Mouse (Mus musculus): ENCODE results near the gene Lclat1. TPM values are rescaled to one million over a fixed set of nuclear protein-coding genes. Genes with fewer than 3 reads are reported as not detected.

Gene Lclat1
- polyA plus RNA-seq, 1 experiment from 2014 or later, result 23.8 TPM

DNA sequence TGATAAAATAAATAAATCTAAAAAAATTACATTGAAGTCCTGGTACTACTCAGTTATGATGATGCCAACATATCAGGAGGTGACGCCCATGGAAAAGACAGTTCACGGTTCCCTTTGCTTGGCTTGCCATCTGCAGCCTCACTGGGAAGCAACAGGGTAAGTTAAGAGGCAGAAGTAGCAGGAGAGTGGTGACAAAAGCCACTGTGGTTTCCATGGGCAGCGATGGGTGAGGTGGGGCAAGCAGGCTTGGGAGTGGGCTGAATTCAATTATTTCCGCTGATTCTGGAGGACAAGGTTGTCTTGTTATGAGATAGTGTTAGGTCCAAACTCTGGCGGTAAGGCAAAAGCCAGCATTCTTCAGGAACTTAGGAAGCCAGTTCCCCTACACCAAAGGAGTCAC is 7.4 kb upstream of the Lclat1 start:
- no peaks in the 10 kb centered on the region for H3K27me3 ChIP-seq (ENCODE audit: control insufficient read depth, insufficient read depth, low read length)
- H3K36me3 ChIP-seq (ENCODE audit: control insufficient read depth, insufficient read depth, low read length), result no peaks in the 10 kb centered on the region
- 93% methylated on average over 5 of the region's 5 CpGs for WGBS
- no peak for ATAC-seq (ENCODE audit: low read depth)
- H3K9ac ChIP-seq (replicated peaks; ENCODE audit: low read depth, low read length), result no peak overlapping the region
- no peak overlapping the region for H3K4me2 ChIP-seq (ENCODE audit: low read depth, low read length)
- no peaks in the 10 kb centered on the region for H3K4me1 ChIP-seq (ENCODE audit: control insufficient read depth, insufficient read depth, low read length)
- no peak overlapping the region for H3K4me3 ChIP-seq (ENCODE audit: low read depth, low read length)
- no peak overlapping the region for H3K27ac ChIP-seq (ENCODE audit: low read depth, low read length)
- no peaks in the 10 kb centered on the region for H3K9me3 ChIP-seq (ENCODE audit: control insufficient read depth, low read length)

- no peaks in the 10 kb centered on the region for H3K27me3 ChIP-seq (ENCODE audit: control insufficient read depth, insufficient read depth, low read length)
- H3K4me3 ChIP-seq (ENCODE audit: low read depth, low read length), result no peak overlapping the region
- H3K9me3 ChIP-seq (ENCODE audit: control insufficient read depth, low read length), result no peaks in the 10 kb centered on the region
- no peaks in the 10 kb centered on the region for H3K36me3 ChIP-seq (ENCODE audit: control insufficient read depth, insufficient read depth, low read length)
- no peak overlapping the region for H3K27ac ChIP-seq (ENCODE audit: low read depth, low read length)
- 80% methylated on average over 4 of the region's 4 CpGs for WGBS
- H3K9ac ChIP-seq (replicated peaks; ENCODE audit: low read depth, low read length), result no peak overlapping the region
- H3K4me2 ChIP-seq (ENCODE audit: low read depth, low read length), result no peak overlapping the region
- no peak for ATAC-seq (ENCODE audit: low read depth)
- no peaks in the 10 kb centered on the region for H3K4me1 ChIP-seq (ENCODE audit: control insufficient read depth, insufficient read depth, low read length)
These were observed 5.2 kb upstream of the Lclat1 start for GRCm38 (mm10) chr17:73102538-73102937.

GRCm38 (mm10) chr17:73108170-73108887 is 544 bp downstream of the Lclat1 start:
- Histone ChIP-seq H3K4me3 (ENCODE audit: low read depth, low read length) (peak overlapping the region; percentile 80), H3K27me3 (ENCODE audit: control insufficient read depth, insufficient read depth, low read length) (no peaks in the 10 kb centered on the region), H3K4me1 (ENCODE audit: control insufficient read depth, insufficient read depth, low read length) (no peaks in the 10 kb centered on the region), H3K9ac (replicated peaks; ENCODE audit: low read depth, low read length) (peak overlapping the region; percentile 89), H3K36me3 (ENCODE audit: control insufficient read depth, insufficient read depth, low read length) (no peaks in the 10 kb centered on the region), H3K9me3 (ENCODE audit: control insufficient read depth, low read length) (no peaks in the 10 kb centered on the region), H3K4me2 (ENCODE audit: low read depth, low read length) (peak overlapping the region; percentile 77), H3K27ac (ENCODE audit: low read depth, low read length) (peak overlapping the region; percentile 41)
- 7% methylated on average over 35 of the region's 35 CpGs for WGBS
- ATAC-seq (ENCODE audit: low read depth), result peak; percentile 72

DNA sequence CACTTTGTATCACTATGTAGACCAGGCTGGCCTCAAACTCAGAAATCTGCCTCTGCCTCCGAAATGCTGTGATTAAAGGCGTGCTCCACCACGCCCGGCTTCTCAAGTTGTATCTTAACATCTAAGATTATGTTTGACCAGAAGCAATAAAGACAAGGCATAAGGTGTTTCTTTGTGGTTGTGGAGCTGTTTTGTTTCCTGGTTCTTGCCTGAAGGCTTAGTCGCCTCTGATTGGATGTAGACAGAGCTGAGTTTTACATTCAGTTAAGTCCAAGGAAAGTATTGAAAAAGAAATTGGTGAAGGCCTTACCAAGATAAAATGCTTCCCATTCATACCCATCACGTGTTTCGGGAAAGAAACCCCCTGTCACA is 1.1 kb downstream of the Lclat1 start:
- WGBS, result 83% methylated on average over 7 of the region's 7 CpGs
- H3K9ac ChIP-seq (replicated peaks; ENCODE audit: low read depth, low read length), result no peak overlapping the region
- no peaks in the 10 kb centered on the region for H3K9me3 ChIP-seq (ENCODE audit: control insufficient read depth, low read length)
- peak overlapping the region; percentile 80 for H3K4me3 ChIP-seq (ENCODE audit: low read depth, low read length)
- H3K27me3 ChIP-seq (ENCODE audit: control insufficient read depth, insufficient read depth, low read length), result no peaks in the 10 kb centered on the region
- H3K36me3 ChIP-seq (ENCODE audit: control insufficient read depth, insufficient read depth, low read length), result no peaks in the 10 kb centered on the region
- H3K27ac ChIP-seq (ENCODE audit: low read depth, low read length), result no peak overlapping the region
- no peaks in the 10 kb centered on the region for H3K4me1 ChIP-seq (ENCODE audit: control insufficient read depth, insufficient read depth, low read length)
- ATAC-seq (ENCODE audit: low read depth), result no peak
- peak overlapping the region; percentile 77 for H3K4me2 ChIP-seq (ENCODE audit: low read depth, low read length)

GRCm38 (mm10) chr17:73112128-73112527 is 4.3 kb downstream of the Lclat1 start:
- 75% methylated on average over 7 of the region's 7 CpGs for WGBS
- ATAC-seq (ENCODE audit: low read depth), result no peak

DNA sequence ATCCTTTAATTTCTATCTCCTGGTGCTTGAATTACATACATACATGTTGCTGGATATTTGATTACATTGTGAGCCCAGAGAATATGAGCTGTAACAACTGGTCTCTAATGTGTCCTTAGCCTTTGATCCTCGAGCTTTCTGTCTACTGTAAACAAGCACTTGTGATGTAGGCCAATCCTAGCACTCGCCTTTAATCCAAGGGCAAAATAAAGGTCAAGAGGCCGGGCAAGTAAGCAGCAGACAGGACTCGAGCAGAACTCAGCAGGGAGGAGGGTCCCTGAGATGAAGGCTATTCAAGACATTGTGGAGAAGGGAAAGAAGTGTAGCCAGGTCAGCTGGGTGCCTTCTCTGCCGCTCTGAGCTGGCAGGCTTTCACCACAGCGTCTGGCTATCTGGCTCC is 4.8 kb downstream of the Lclat1 start:
- H3K4me2 ChIP-seq (ENCODE audit: low read depth, low read length), result no peak overlapping the region
- H3K27ac ChIP-seq (ENCODE audit: low read depth, low read length), result no peak overlapping the region
- WGBS, result 20% methylated on average over 6 of the region's 6 CpGs
- H3K9me3 ChIP-seq (ENCODE audit: control insufficient read depth, low read length), result no peaks in the 10 kb centered on the region
- no peak for ATAC-seq (ENCODE audit: low read depth)
- H3K4me3 ChIP-seq (ENCODE audit: low read depth, low read length), result no peak overlapping the region
- no peaks in the 10 kb centered on the region for H3K4me1 ChIP-seq (ENCODE audit: control insufficient read depth, insufficient read depth, low read length)
- H3K36me3 ChIP-seq (ENCODE audit: control insufficient read depth, insufficient read depth, low read length), result no peaks in the 10 kb centered on the region
- no peak overlapping the region for H3K9ac ChIP-seq (replicated peaks; ENCODE audit: low read depth, low read length)
- H3K27me3 ChIP-seq (ENCODE audit: control insufficient read depth, insufficient read depth, low read length), result no peaks in the 10 kb centered on the region

More at GRCm38 (mm10) chr17:73112128-73112527, 4.3 kb downstream of the Lclat1 start:
- H3K27ac ChIP-seq (ENCODE audit: low read depth, low read length), result no peak overlapping the region
- no peak overlapping the region for H3K4me2 ChIP-seq (ENCODE audit: low read depth, low read length)
- no peaks in the 10 kb centered on the region for H3K27me3 ChIP-seq (ENCODE audit: control insufficient read depth, insufficient read depth, low read length)
- H3K9ac ChIP-seq (replicated peaks; ENCODE audit: low read depth, low read length), result no peak overlapping the region
- H3K36me3 ChIP-seq (ENCODE audit: control insufficient read depth, insufficient read depth, low read length), result no peaks in the 10 kb centered on the region
- H3K4me1 ChIP-seq (ENCODE audit: control insufficient read depth, insufficient read depth, low read length), result no peaks in the 10 kb centered on the region
- H3K4me3 ChIP-seq (ENCODE audit: low read depth, low read length), result no peak overlapping the region
- H3K9me3 ChIP-seq (ENCODE audit: control insufficient read depth, low read length), result no peaks in the 10 kb centered on the region

- ATAC-seq (ENCODE audit: low read depth), result no peak
- H3K4me1 ChIP-seq (ENCODE audit: control insufficient read depth, insufficient read depth, low read length), result no peaks in the 10 kb centered on the region
- H3K4me2 ChIP-seq (ENCODE audit: low read depth, low read length), result no peak overlapping the region
- no peak overlapping the region for H3K27ac ChIP-seq (ENCODE audit: low read depth, low read length)
- no peak overlapping the region for H3K4me3 ChIP-seq (ENCODE audit: low read depth, low read length)
- no peak overlapping the region for H3K9ac ChIP-seq (replicated peaks; ENCODE audit: low read depth, low read length)
- no peaks in the 10 kb centered on the region for H3K9me3 ChIP-seq (ENCODE audit: control insufficient read depth, low read length)
- 93% methylated on average over 4 of the region's 4 CpGs for WGBS
- H3K36me3 ChIP-seq (ENCODE audit: control insufficient read depth, insufficient read depth, low read length), result no peaks in the 10 kb centered on the region
- no peaks in the 10 kb centered on the region for H3K27me3 ChIP-seq (ENCODE audit: control insufficient read depth, insufficient read depth, low read length)
These were observed 5.4 kb downstream of the Lclat1 start for GRCm38 (mm10) chr17:73113230-73113629.

- H3K4me2 ChIP-seq (ENCODE audit: low read depth, low read length), result no peak overlapping the region
- H3K9me3 ChIP-seq (ENCODE audit: control insufficient read depth, low read length), result no peaks in the 10 kb centered on the region
- no peaks in the 10 kb centered on the region for H3K27me3 ChIP-seq (ENCODE audit: control insufficient read depth, insufficient read depth, low read length)
- H3K27ac ChIP-seq (ENCODE audit: low read depth, low read length), result no peak overlapping the region
- no peaks in the 10 kb centered on the region for H3K36me3 ChIP-seq (ENCODE audit: control insufficient read depth, insufficient read depth, low read length)
- no peak overlapping the region for H3K4me3 ChIP-seq (ENCODE audit: low read depth, low read length)
- ATAC-seq (ENCODE audit: low read depth), result no peak
- no peak overlapping the region for H3K9ac ChIP-seq (replicated peaks; ENCODE audit: low read depth, low read length)
- 91% methylated on average over 3 of the region's 3 CpGs for WGBS
- no peaks in the 10 kb centered on the region for H3K4me1 ChIP-seq (ENCODE audit: control insufficient read depth, insufficient read depth, low read length)
These were observed 10.3 kb downstream of the Lclat1 start for GRCm38 (mm10) chr17:73118134-73118533.

DNA sequence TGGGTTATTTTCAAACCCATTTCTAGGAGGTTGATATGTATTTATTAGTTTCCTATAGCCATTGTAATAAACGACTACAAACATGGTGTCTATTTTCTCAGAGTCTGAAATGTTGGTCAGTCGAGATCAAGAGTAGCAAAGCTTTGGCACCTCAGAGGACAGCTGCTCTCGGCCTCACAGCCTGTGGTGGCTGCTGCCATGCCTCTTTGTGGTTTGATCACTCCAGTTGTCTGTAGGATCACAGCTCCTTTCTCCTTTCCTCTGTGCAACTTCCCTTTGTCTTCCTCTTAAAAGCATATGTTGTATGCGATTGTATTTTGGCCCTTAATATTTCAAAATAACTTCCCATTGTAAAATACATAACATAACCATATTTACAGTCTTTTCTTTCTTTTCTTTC is 10.9 kb downstream of the Lclat1 start:
- Histone ChIP-seq H3K4me2 (ENCODE audit: low read depth, low read length) (no peak overlapping the region), H3K9me3 (ENCODE audit: control insufficient read depth, low read length) (no peaks in the 10 kb centered on the region), H3K4me1 (ENCODE audit: control insufficient read depth, insufficient read depth, low read length) (no peaks in the 10 kb centered on the region), H3K9ac (replicated peaks; ENCODE audit: low read depth, low read length) (no peak overlapping the region), H3K36me3 (ENCODE audit: control insufficient read depth, insufficient read depth, low read length) (no peaks in the 10 kb centered on the region), H3K4me3 (ENCODE audit: low read depth, low read length) (no peak overlapping the region), H3K27me3 (ENCODE audit: control insufficient read depth, insufficient read depth, low read length) (no peaks in the 10 kb centered on the region), H3K27ac (ENCODE audit: low read depth, low read length) (no peak overlapping the region)
- ATAC-seq (ENCODE audit: low read depth), result no peak
- WGBS, result 83% methylated on average over 4 of the region's 4 CpGs

Measured in neural tube, embryonic 14.5 days (tissue).